Mouse (Mus musculus): ENCODE results near the gene Oxnad1.
"Not testable (repeated sequence)": the region's sequence is repeated elsewhere in the genome, so short reads cannot be mapped to it uniquely, and the experiment has no call there.

DNA sequence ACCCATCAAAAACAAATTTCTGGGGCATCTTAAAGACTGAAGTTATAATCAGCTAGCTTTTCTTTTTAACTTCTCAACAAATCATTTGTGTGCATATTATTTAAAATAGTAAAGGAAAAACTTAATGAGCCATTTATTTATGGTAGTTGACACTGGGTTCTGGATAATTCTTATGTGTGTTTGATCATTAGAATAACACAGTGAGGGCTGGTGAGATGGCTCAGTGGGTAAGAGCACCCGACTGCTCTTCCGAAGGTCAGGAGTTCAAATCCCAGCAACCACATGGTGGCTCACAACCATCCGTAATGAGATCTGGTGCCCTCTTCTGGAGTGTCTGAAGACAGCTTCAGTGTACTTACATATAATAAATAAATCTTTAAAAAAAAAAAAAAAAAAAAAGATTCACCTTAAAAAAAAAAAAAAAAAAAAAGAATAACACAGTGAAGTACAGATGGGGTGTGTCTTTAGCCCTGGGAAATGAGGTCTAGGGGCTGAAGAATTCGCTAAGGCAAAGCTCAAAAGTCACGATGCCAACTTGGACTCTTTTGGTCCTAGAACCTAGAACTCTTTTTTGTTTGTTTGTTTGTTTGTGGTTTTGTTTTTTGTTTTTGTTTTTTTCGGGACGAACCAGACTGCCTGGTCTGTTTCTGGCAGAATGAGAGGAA, 2.5 kb downstream of the Oxnad1 start:
- not testable (repeated sequence) for TF ChIP-seq POLR2A, EP300 (IDR thresholded peaks at IDR 0.05; ENCODE audit: insufficient read depth, low read depth, low read length)
- TF ChIP-seq CTCF (IDR thresholded peaks at IDR 0.05), result 0 out of 2 replicates have a peak, but pooled peaks have one; percentile 12
